Mouse (Mus musculus): ENCODE results near the gene Spn. TPM values are rescaled to one million over a fixed set of nuclear protein-coding genes. Genes with fewer than 3 reads are reported as not detected.
"Not testable (repeated sequence)": the region's sequence is repeated elsewhere in the genome, so short reads cannot be mapped to it uniquely, and the experiment has no call there.

Spn gene
- 100 to 1,000 TPM; 105 to 226 (median 130) TPM for polyA plus RNA-seq (2017; shearing (Covaris generic))

DNA sequence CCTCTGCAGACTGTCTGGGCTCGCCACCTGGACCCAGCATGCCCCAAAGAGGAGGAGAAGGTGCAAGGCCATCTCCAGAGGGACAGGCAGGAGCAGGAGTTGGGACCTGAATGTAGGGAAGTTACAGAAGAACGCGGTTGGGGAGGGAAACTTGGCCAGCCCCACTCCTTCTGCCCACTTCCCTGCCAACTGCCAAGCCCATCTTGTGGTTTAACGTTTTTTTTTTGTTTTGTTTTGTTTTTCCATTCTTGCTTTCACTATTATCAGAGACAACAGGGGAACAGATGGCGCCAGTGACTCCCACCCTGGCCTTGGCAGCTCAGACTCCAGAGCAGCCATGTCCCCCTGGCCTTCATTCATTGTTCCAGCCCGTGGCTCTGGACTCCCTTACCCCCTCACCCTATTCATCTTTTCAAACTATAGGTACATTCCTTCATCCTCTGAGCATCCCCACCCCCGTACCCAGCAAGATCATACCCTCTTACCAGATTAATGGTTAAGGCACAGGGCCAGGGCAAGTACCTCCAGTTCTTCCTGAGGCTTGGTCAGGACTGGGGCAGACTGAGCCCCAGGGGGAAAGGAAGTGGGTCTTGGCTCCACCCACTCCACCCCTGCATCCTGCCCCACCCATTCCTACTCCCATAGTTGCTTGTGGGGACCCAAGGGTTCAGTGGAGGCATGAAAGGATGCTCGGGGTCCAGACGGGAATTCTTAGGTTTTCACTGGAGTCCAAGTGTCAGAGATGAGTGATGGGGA, at the start of gene Spn:
Gene Spn (minus strand): TSS at position 562 of the 756 bp plus-strand sequence.
- ATAC-seq = peak; percentile 68

DNA sequence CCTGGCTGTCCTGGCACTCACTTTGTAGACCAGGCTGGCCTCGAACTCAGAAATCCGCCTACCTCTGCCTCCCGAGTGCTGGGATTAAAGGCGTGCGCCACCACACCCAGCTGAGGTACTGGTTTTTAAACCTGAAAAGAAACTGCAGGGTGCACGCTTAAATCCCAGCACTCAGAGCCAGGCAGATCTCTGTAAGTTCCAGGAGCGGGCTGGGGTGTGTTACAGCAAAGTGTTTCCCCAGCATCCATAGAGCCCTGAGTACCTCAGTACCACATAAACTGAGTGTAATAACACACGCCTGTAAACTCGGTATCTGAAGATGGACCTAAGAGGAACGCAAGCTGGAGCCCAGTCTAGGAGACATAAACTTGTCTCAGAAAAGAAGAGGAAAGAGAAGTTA, 49.7 kb upstream of the Spn start:
- no peak for ATAC-seq

DNA sequence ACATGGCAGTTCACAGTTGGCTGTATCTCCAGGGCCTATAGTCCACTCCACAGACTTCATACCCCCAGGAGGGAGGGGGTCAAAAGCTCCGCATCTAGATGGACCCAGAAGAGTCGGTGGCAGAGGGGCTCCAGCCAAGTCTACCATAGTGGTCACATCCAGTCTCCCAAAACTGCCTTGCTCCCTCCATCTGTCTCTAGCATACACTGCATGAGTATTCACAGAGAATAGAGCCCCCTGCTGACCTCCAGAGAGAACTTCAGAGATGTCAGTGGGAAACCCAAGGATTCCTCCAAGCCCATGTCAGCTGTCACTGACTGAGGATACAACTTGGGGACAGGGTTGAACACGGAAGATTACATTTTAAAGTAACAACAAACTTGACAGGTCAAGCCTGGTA, 48.0 kb upstream of the Spn start:
- ATAC-seq = no peak

DNA sequence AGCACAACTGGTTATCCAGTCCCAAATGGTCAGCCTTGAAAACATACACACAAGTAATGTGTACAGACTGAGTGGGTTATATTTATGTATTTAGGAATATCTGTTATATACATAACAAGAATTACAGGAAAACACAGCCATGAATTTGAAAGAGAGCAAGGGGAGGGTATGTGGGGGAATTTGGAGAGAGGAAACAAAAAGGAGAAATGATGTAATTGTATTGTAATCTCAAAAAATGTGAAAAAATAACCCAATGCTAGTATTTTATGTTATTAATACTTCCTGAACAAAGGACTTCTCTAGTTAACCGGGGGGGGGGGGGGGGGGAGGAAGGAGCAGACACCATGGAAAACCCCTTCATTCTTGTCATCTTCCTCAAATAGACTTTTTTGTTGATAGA, 47.1 kb upstream of the Spn start:
- no peak for ATAC-seq

DNA sequence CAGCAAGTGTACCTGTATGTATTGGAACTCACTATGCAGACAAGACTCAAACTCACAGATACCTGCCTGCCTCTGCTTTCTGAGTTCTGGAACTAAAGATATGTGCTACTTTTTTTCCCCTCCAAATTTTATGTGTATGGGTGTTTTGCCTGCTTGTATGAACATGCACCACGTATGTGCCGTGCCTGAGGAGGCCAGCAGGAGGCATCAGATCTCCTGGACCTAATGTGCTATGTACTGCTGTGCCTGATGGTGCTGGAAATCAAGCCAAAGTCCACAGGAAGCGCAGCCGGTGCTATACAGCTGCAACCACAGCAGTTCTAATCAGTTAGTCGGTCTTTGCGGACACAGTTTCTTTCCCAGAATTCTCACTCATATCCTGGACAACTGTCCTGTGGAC, 46.2 kb upstream of the Spn start:
- no peak for ATAC-seq

DNA sequence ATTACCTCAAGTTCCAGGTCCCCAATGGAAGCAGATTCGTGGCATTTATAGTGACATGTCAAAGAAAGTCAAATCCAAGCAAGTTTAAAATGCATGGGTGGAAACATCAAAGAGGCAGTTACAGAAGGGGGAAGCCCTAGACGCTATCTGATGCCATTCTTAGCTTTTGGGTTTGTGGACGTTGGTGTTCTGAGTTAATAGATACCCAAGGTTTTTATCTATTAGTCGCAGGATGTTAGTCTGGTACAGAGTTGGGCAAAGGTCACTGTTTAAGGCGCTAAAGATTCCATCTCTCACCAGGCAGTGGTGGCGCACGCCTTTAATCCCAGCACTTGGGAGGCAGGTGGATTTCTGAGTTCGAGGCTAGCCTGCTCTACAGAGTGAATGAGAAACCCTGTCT, 45.7 kb upstream of the Spn start:
- no peak for ATAC-seq

DNA sequence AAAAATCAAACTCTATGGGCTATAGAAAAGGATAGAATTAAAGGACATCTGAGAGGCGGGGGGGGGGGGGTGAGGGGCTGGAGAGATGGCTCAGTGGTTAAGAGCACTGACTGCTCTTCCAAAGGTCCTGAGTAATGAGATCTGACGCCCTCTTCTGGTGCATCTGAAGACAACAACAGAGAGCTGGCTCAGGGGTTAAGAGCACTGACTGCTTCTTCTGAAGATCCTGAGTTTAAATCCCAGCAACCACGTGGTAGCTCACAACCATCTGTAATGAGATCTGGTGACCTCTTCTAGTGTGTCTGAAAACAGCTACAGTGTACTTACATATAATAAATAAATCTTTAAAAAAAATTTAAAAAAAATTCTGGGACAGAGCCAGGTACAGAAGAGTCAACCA, 44.1 kb upstream of the Spn start:
- not testable (repeated sequence) for ATAC-seq

DNA sequence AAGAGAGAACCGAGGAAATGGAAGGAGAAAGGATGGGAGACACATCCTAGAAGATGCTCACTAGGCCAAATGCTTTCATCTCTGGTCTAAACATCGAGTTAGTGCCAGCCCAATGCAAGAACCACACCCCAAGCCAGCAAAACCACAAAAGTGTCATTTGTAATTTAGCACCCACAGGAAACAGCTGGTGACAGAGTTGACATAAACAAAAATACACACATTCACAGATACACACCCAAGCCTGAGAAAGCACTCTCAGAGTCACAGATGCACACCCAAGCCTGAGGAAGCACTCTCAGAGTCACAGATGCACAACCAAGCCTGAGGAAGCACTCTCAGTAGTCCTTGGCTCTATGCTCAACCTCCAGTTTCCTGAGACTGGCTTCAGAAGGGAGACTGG, 43.2 kb upstream of the Spn start:
- peak; percentile 57 for ATAC-seq

DNA sequence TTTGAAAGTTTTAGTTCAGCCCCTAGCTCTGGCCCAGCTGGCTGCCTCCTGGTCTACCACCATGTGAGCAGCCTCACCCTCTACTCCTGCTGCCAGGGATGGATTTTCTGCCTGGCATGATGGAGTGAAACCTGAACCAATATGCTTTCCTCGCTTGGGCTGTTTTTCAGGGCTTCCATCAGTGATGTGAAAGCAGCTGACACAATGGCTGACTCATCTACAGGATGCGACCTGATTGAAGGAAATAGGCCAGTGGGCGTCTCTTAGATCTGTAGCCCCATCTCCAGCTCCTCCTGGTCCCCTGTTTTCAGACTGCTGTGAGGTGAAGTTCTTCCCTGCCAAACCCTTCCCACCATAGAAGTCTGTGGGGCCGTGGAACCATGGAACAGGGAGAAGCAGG, 39.3 kb upstream of the Spn start:
- peak; percentile 89 for ATAC-seq

DNA sequence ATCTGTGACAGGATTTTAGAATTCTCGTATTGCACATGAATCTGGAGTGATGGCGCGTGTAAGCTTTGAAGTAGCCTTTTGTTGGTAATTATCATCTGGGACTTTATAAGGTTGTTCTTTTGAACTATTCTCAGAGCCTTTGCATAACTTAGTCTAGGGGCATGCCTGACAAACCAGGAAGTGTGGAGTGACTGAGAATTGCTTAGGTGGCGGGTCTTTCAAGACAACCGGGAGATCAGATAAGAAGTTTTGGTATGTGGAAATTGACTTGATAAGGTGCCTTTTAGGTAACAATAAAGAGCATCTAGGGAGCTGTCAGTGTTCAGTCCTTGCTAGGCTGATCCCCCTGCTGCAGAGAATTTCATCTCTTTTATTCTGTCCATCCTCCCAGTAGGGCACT, 28.9 kb upstream of the Spn start:
- ATAC-seq = peak; percentile 53

DNA sequence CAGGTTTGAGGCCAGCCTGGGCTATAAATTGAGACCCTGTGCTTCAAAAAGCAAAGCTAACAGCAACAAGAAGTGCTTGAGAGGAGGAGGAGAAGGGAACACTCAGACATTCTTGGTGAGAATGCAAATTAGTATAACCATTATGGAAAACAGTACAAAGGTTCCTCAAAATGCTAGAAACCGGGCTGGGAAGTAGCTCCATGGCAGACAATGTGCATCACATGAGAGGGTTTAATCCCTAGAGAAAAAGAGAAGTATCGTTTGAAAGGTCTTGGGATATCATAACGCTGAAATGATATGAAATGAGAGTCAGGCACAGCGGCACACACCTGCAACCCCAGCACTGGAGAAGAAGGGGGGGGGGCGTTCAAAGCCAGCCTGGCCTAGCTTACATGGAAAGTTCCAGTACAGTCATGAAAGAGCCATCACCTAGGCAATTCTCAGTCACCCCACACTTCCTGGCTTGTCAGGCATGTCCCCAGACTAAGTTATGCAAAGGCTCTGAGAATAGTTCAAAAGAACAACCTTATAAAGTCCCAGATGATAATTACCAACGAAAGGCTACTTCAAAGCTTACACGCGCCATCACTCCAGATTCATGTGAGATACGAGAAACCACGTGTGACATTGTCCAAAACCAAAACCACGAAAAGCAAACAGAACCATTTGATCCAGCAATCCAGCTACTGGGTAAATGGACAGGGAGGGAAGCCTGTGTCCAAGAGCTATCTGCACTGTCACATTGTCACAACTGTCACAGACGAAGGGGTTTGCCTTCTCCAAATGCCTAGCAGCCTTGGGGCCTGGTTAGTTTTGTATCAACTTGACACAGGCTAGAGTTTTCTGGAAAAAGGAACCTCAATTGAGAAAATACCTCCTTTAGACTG, 28.2 kb upstream of the Spn start:
- peak; percentile 87 for ATAC-seq

DNA sequence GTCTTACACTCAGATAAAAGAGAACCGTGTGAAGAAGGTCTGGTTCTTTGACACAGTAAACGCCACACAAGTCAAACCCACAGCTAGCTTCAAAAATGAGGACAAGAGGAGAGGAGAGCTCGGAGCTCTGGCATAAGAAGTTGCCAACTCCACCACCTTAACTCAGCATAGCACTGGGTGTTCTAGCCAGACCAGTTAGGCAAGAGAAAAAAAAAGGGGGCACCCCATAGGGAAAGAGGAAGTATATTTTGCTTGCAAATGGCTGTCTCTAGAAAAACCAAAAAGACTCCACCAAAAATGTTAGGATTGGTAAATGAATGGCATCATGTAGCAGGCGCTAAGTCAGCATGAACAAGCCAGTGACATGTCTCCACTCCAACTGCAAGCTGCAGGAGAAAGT, 26.4 kb upstream of the Spn start:
- no peak for ATAC-seq

DNA sequence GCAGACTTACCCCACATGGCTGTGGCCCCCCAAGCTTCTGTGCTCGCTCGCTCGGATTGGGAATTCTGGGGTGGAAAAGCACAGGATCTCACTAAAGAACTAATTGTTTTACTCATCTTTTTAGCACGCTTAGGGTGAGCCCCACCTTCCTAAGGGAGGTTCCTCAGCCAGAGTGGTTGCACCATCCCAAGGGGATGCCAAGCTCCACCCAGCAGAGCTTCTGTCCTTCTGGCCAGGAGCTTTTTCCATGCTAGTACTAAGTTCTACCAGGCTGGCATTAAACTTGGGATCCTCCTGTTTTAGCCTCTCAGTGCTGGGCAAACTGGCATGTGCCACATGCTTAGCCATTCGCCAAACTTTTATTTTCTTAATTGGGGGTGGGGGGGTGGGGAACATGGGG, 24.9 kb upstream of the Spn start:
- ATAC-seq = no peak

DNA sequence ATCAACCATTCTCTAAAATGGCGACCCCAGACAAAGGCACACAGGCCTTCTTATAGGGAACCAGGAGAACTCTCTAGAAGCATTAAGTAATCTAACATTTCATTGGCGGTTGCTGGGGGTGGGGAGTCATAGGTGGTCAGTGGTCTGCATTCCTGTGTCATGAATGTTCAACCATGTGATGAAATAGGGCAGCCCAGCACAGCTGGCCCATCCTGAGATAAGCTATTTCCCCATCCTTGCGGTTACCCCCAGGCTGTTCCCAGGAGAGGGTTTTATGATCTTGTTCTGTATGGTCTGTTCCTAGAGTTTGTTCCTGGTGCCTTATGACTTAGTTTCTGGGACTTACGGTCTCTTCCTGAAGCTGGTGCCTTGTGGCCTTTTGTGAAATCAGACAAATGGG, 19.9 kb upstream of the Spn start:
- no peak for ATAC-seq

DNA sequence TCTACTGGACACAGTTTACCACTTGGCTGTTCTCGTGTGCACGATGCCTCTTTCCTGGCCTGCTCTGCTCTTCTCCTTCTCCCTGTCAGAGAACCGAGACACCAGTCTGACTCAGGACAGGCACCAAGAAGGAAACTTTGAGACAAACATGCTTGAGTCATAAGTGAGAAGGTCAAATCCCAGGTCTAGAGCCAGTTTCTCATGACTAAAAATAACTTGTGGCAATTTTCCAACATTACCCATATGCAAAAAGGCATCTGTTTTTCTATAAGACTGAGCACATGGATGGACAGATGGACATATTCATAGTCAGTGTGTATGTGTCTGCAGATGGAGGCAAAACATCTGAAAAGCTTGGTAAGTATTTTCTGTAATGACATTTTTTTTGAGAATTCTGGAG, 15.9 kb upstream of the Spn start:
- ATAC-seq = no peak

DNA sequence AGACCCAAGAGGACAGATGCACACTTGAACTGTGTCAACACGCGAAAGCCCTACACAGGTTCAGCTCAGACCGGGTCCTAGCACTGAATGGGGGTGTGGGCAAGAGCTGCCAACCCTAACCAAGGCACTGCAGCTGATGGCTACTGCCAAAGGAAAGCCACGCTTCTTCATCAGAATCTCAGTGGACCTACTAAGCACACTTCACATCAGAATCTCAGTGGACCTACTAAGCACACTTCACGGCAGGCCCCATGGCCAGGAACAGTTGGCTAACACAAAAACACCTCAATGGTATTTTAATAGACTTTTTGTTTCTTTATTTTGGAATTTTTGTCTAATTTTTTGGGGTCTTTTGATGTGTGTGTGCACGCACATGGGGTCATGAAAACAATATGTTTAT, 14.8 kb upstream of the Spn start:
- ATAC-seq = no peak

DNA sequence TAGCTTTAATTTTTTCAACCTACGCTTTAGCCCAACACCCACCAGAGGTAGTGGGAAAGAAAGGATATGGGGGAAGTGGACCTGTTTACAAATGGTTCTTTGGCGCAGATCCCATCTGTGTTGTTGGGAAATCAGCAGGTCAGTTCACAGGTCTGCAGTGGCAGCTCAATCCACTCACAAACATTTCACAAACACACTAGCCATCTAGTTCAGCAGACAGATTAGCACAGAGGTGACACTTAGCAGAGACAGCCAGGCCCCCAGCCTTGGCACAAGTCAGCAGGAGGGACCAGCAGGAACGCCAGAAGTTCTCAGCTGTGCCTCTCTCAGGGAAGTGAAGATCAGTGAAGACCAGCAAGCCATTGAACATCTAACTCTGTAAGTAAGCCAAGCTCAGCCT, 10.3 kb upstream of the Spn start:
- no peak for ATAC-seq

DNA sequence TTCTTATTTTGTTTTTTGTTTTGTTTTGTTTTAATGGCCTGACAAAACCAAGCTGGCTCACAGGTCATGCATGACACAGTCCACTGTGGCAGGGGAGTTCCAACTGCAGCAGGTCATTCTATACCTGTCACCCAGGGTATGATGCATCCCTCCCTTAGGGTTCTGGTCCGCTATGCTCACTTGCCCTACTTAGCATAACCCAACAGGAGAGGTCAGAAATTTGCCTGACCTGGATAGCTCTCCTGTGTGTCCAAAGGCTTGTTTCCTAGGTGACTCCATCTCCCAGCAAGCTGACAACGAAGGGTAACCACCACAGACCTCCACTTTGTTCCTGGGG, 8.6 kb upstream of the Spn start:
- no peak for ATAC-seq

DNA sequence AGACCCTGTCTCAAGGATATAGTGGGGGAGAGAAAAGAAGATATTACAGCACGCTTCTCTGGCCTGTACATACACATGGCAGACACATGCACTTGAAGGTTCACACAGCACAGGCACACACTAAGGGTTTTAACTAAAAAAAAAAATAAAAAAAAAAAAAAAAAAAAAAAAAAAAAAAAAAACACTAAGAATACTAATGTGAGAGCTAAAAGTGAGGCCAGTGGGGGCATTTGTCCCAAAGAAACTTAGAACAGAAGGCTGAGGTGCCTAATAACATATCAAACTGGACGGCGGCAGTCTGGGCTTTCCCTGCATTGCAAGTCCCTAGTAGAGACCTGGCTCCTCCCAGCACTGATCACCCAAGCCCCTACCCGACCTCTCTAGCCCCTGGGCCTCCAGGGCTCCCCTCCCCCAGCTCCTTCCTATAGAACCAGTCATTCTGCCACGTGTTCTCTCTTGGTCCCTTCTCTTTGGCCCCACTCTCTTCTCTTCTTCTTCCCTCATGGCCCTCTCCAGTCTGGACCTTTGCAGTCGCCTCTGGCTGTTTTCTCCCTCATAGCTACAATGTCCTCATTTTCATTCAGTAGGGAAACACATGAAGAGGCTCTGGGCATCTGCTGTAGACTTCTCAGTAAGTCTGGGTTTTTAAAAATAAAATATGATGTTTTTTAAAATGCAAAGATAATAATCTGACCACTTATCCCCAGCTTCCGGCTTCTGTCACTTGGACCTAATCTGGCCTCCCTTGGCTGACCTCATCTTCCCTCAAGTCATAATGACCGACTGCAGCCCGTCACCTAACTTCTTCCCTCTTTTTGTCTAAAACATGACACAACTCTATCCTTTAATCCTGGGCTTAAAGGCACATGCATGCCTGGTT, 8.0 kb upstream of the Spn start:
- no peak for ATAC-seq

DNA sequence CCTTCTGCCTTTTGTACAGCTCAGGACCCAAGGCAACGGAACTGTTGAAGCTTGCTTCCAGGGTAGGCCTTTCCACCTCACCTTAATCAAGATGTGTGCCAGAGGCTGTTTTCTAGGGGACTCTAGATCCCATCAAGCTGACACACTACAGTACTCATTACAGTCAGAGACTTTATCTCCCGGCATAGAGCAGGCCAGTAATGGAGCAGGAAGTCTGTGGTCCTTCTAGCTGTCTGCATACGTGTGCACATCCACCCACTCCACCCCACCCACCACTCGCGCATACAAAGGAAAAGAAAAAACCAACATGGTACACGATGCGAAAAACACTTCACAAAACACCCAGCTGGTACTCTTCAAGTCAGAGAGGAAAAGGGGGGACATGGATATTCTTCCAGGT, 6.8 kb upstream of the Spn start:
- peak; percentile 90 for ATAC-seq

DNA sequence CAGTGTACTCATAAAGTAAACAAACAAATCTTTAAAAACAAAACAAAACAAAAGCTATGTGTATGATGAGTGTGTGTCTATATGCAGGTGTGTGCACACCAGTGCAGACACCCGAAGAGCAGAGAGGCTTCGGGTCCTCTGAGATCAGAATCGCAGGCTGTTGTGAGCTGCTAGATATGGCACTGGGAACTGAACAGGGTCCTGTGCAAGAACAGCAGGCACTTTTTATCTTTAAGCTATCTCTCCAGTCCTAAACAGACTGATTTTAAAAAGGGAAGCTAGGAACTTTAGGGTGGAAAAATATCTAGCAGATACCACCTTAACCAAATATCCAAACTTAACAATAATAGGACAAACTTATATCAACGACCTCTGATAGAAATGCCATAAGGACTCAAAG, 5.0 kb upstream of the Spn start:
- no peak for ATAC-seq

DNA sequence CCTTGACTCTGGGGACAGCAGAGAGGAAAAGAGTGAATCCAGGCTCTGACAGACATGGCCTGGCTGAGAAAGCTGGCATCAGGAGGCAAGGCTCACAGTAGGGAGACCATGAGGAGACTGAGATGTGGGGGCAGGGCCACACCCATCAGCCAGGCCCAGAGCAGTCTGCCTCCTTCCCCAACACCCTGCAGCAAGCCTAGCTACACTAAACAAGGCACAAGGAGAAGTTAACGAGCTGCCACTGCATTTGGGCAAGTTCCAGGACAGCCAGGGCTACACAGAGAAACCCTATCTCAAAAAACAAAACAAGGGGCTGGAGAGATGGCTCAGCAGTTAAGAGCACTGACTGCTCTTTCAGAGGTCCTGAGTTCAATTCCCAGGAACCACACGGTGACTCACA, 4.6 kb upstream of the Spn start:
- no peak for ATAC-seq
